Mouse (Mus musculus): ENCODE data around the gene Zfp146. TPM values are rescaled to one million over a fixed set of nuclear protein-coding genes. Genes with fewer than 3 reads are reported as not detected.
A peak's percentile ranks its signal among the peaks of the same experiment; 100 is the strongest.
"Not testable (repeated sequence)": the region's sequence is repeated elsewhere in the genome, so short reads cannot be mapped to it uniquely, and the experiment has no call there.

The Zfp146 gene
- polyA plus RNA-seq, 1 experiment from 2014 or later: 18.4 TPM

- Histone ChIP-seq H3K27ac (replicated peaks) (no peak overlapping the region), H3K4me1 (peaks cover 9% of the 10 kb centered on the region), H3K36me3 (peaks cover 85% of the 10 kb centered on the region), H3K27me3 (no peaks in the 10 kb centered on the region), H3K9ac (replicated peaks) (no peak overlapping the region), H3K4me3 (no peak overlapping the region), H3K4me2 (replicated peaks) (no peak overlapping the region), H3K9me3 (peaks cover 54% of the 10 kb centered on the region)
- WGBS: over 99% methylated on average over 5 of the region's 5 CpGs
- ATAC-seq (replicated peaks): no peak
Measured at GRCm38 (mm10) chr7:30163113-30163512, 6.4 kb downstream of the Zfp146 start.

DNA sequence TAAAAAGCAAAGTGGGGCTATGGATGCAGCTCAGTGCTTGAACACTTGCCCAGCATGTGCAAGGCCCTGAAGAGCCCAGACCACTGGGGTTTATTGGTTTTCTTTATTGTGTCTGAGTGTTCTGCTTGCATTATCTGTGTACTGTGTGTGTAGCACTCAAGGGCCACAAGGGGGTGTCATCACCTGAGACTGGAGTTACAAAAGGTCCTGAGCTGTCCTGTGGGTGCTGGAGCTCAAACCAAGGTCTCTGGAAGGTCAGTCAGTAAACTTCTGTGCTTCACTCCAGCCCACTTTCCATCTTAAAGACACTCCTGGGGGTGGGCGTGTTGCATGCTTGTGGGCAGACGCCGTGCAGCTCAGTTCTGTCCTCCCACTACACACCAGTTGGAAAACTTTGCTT lies 14.0 kb downstream of the Zfp146 start:
- no peak for ATAC-seq (replicated peaks)
- Histone ChIP-seq H3K36me3 (peaks cover 69% of the 10 kb centered on the region), H3K27me3 (no peaks in the 10 kb centered on the region), H3K9ac (replicated peaks) (no peak overlapping the region), H3K4me1 (no peaks in the 10 kb centered on the region), H3K9me3 (peaks cover 69% of the 10 kb centered on the region), H3K4me2 (replicated peaks) (no peak overlapping the region), H3K4me3 (no peak overlapping the region), H3K27ac (replicated peaks) (no peak overlapping the region)
- 98% methylated on average over 3 of the region's 3 CpGs for WGBS

GRCm38 (mm10) chr7:30154040-30154439 lies 15.5 kb downstream of the Zfp146 start:
- no peak for ATAC-seq (replicated peaks)
- no peaks in the 10 kb centered on the region for H3K4me1 ChIP-seq
- H3K4me2 ChIP-seq (replicated peaks): no peak overlapping the region
- peaks cover 68% of the 10 kb centered on the region for H3K9me3 ChIP-seq
- 95% methylated on average over 1 of the region's 1 CpGs for WGBS
- H3K27ac ChIP-seq (replicated peaks): no peak overlapping the region
- peaks cover 59% of the 10 kb centered on the region for H3K36me3 ChIP-seq
- H3K4me3 ChIP-seq: no peak overlapping the region
- H3K27me3 ChIP-seq: no peaks in the 10 kb centered on the region
- H3K9ac ChIP-seq (replicated peaks): no peak overlapping the region

GRCm38 (mm10) chr7:30147011-30147410 lies 22.5 kb downstream of the Zfp146 start:
- Histone ChIP-seq H3K9ac (replicated peaks) (no peak overlapping the region), H3K27ac (replicated peaks) (no peak overlapping the region), H3K27me3 (no peaks in the 10 kb centered on the region), H3K4me1 (peaks cover 12% of the 10 kb centered on the region; the same call in 1 of the 2 replicates), H3K36me3 (peaks cover 13% of the 10 kb centered on the region; the same call in 1 of the 2 replicates), H3K4me3 (no peak overlapping the region), H3K4me2 (replicated peaks) (no peak overlapping the region), H3K9me3 (peaks cover 32% of the 10 kb centered on the region)
- ATAC-seq (replicated peaks): no peak
- WGBS: 92% methylated on average over 5 of the region's 5 CpGs

DNA sequence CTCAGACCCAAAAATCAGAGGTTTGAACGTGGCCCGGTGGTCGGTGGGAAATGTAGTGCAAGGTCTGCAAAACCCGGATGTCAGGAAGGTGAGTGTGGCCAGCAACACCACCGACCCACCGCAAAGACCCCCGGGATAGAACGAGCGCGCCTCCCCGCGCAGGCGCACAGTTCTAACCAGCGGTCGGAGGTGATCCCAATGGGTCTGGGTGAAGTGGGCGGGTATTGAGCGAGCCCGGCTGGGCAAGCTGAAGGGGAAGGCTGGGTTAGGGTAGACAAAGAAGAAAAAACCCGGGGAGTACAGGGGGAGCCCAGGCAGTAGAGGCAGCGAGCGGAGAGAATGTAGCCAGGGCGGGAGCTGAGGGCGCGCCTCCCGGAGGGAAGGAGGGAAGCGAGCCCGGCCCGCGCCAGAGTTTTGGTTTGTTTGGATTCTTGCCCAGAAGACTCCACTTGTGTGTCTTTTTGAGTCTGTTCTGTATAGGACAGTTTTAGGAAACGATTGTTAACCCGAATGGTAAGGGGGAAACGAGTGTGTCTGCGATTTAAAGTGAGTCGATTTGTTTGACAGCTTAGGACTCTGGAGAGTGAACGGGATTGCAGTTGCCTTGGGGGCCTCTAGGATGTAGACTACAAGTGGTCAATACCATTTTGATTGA lies 25.9 kb downstream of the Zfp146 start:
- H3K27ac ChIP-seq (replicated peaks): peak overlapping the region; percentile 85
- no peaks in the 10 kb centered on the region for H3K27me3 ChIP-seq
- H3K9me3 ChIP-seq: peaks cover 8% of the 10 kb centered on the region
- H3K4me3 ChIP-seq: peak overlapping the region; percentile 63
- H3K4me2 ChIP-seq (replicated peaks): peak overlapping the region; percentile 66
- ATAC-seq (replicated peaks): peak; percentile 97
- H3K9ac ChIP-seq (replicated peaks): peak overlapping the region; percentile 65
- peaks cover 12% of the 10 kb centered on the region; the same call in 1 of the 2 replicates for H3K4me1 ChIP-seq
- 3% methylated on average over 35 of the region's 35 CpGs for WGBS
- H3K36me3 ChIP-seq: peaks cover 12% of the 10 kb centered on the region; the same call in 1 of the 2 replicates

DNA sequence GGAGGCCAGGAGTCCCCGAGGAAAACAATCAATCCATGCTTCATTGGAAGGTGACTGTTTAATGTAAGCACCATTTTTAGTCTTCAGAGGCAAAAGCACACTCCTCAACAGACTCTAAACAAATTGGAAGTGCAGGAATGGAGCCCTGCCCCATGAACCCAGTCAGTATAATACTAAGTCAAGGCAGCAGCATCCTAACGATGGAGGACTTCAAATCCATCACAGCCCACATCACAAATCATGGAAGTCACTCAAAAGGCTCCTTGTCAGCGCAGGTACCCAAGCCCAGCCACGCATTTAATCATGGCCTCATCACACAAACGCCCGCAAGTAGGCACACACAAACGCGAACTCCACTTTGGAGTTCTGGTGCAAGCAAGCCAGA lies 26.4 kb downstream of the Zfp146 start:
- peaks cover 14% of the 10 kb centered on the region; the same call in 1 of the 2 replicates for H3K36me3 ChIP-seq
- peak overlapping the region; percentile 63 for H3K4me3 ChIP-seq
- H3K4me1 ChIP-seq: peaks cover 12% of the 10 kb centered on the region; the same call in 1 of the 2 replicates
- no peaks in the 10 kb centered on the region for H3K27me3 ChIP-seq
- peak overlapping the region; percentile 85 for H3K27ac ChIP-seq (replicated peaks)
- H3K9me3 ChIP-seq: peaks cover 2% of the 10 kb centered on the region
- no peak; the same call in none of the 2 replicates for ATAC-seq (replicated peaks)
- H3K9ac ChIP-seq (replicated peaks): peak overlapping the region; percentile 65
- peak overlapping the region; percentile 66 for H3K4me2 ChIP-seq (replicated peaks)
- 19% methylated on average over 8 of the region's 8 CpGs for WGBS

GRCm38 (mm10) chr7:30136826-30137225 lies 32.7 kb downstream of the Zfp146 start:
- H3K27ac ChIP-seq (replicated peaks): no peak overlapping the region
- H3K9me3 ChIP-seq: no peaks in the 10 kb centered on the region
- H3K4me3 ChIP-seq: no peak overlapping the region
- no peak overlapping the region for H3K9ac ChIP-seq (replicated peaks)
- no peaks in the 10 kb centered on the region for H3K27me3 ChIP-seq
- 91% methylated on average over 10 of the region's 10 CpGs for whole genome bisulfite sequencing
- H3K4me1 ChIP-seq: no peaks in the 10 kb centered on the region
- H3K36me3 ChIP-seq: peaks cover 67% of the 10 kb centered on the region
- H3K4me2 ChIP-seq (replicated peaks): no peak overlapping the region
- ATAC-seq (replicated peaks): no peak

DNA sequence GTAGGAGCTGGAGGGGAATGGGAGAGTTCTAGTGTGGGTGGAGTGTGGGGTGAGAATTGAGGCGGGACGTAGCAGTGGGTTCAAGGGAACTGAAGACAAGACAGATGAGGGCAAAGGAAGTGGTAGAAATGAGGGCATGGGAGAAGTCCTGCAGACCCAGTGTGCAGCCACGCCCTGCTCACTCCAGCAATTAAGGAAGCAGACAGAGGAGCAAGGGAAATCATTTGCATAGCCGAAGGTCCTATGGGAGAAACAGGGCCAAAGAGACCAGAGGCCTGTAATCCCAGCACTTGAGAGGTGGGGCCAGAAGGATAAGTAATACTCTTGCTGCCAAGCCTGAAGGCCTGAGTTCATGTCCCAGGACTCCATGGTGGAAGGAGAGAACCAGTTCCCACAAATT lies 37.2 kb downstream of the Zfp146 start:
- H3K4me3 ChIP-seq: no peak overlapping the region
- ATAC-seq (replicated peaks): no peak
- no peaks in the 10 kb centered on the region for H3K27me3 ChIP-seq
- H3K9me3 ChIP-seq: no peaks in the 10 kb centered on the region
- peaks cover 80% of the 10 kb centered on the region for H3K36me3 ChIP-seq
- 95% methylated on average over 4 of the region's 4 CpGs for WGBS
- no peak overlapping the region for H3K27ac ChIP-seq (replicated peaks)
- H3K4me2 ChIP-seq (replicated peaks): no peak overlapping the region
- H3K4me1 ChIP-seq: no peaks in the 10 kb centered on the region
- H3K9ac ChIP-seq (replicated peaks): no peak overlapping the region

DNA sequence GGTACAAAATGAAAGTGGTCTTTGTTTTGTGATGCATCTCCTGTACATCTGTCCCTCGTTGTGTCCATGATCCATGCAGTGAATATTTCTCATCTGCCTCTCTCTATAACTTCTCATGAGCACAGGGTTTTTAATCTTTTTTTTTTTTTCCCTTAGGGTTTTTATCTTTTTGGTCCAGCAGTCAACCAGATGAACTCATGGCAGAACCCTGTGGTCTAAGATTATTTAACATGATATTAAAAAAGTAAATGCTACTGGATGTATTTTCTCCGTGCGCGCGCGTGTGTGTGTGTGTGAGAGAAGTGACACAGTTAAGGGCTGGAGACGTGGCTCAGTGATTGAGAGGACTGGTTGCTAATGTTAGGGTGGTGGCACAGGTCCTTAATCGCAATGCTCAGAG lies 39.6 kb downstream of the Zfp146 start:
- no peak overlapping the region for H3K9ac ChIP-seq (replicated peaks)
- no peak overlapping the region for H3K27ac ChIP-seq (replicated peaks)
- ATAC-seq (replicated peaks): no peak
- no peak overlapping the region for H3K4me2 ChIP-seq (replicated peaks)
- H3K27me3 ChIP-seq: no peaks in the 10 kb centered on the region
- no peaks in the 10 kb centered on the region for H3K9me3 ChIP-seq
- no peaks in the 10 kb centered on the region for H3K4me1 ChIP-seq
- H3K36me3 ChIP-seq: peaks cover 78% of the 10 kb centered on the region
- WGBS: 96% methylated on average over 8 of the region's 8 CpGs
- H3K4me3 ChIP-seq: no peak overlapping the region

GRCm38 (mm10) chr7:30122188-30122530 lies 47.4 kb downstream of the Zfp146 start:
- Histone ChIP-seq H3K4me3 (peak overlapping the region; percentile 84), H3K27me3 (no peaks in the 10 kb centered on the region), H3K4me1 (peaks cover 16% of the 10 kb centered on the region), H3K9me3 (no peaks in the 10 kb centered on the region), H3K4me2 (replicated peaks) (peak overlapping the region; percentile 70), H3K27ac (replicated peaks) (peak overlapping the region; percentile 91), H3K36me3 (peaks cover 13% of the 10 kb centered on the region), H3K9ac (replicated peaks) (peak overlapping the region; percentile 88)
- 5% methylated on average over 15 of the region's 15 CpGs for WGBS
- peak; percentile 41 for ATAC-seq (replicated peaks)

DNA sequence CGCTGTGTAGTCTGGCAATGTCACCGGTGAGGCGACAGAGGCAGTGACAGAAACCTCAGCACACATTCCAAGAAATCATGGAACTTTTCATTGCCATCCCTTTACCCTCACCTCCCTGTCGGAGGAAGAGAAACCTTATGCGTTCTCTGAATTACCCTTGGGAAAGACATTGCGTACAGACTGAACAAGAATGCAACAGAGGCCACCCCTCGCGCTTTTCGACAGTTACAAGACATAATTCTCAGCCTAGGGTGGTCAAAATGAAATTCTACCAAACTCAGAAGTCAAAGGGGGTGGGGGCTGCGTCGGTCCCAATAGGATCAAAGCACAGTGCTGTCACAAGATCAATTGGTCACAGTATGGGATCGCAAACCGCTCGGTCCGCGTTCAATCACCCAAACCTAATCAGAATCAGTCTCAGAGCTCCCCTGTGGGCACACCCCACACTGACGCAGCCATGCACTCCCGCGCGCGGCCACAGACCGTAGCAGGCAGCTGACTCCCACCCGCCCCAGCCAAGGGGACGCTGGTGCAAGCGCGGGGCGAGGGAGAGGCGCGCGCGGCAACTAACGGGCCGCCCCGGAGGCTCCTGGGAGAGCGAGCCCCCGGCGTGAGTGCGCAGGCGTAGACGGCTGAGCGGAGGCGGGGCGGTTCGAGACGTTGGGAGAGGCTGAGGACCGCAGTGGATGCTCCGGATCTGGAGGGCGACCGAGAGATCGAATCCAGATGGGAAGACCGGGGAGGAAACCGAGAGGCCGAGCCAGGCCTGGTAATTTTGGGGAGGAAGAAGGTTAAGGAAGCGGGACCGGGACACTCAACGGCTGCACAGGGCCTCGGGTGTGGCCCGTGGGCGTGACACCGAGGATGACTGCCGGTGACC lies 48.0 kb downstream of the Zfp146 start, which contains the start of gene Zfp382:
Zfp382 (plus strand) TSS at position 635 of the 880 bp plus-strand sequence.
- Histone ChIP-seq H3K4me1 (peaks cover 16% of the 10 kb centered on the region), H3K27ac (replicated peaks) (peak within 1 kb of the TSS; percentile 91), H3K9ac (replicated peaks) (peak within 1 kb of the TSS; percentile 88), H3K36me3 (peaks cover 7% of the 10 kb centered on the region), H3K9me3 (no peaks in the 10 kb centered on the region), H3K4me3 (peak within 1 kb of the TSS; percentile 84), H3K27me3 (no peaks in the 10 kb centered on the region), H3K4me2 (replicated peaks) (peak within 1 kb of the TSS; percentile 70)
- WGBS: under 1% methylated on average over 61 of the region's 61 CpGs
- ATAC-seq (replicated peaks): peak; percentile 98

DNA sequence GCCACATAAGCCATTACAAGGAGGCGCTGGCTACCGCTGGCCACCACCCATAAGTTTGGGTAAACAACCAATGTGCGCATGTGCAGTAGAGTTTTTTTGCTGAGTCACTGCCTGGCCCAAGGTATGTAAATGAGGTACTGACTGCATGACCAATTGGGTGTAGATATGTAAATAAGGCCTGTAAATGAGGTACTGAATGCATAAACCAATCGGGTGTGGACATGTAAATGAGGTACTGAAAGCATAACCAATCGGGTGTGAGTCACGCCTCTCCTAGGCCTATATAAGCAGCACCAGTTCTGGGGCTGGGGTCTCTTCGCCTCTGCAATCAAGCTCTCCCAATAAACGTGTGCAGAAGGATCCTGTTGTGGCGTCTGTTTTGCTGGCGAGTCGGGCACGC lies 51.6 kb downstream of the Zfp146 start:
- not testable (repeated sequence) for H3K36me3 ChIP-seq; H3K9me3 ChIP-seq; H3K4me2 ChIP-seq (replicated peaks); H3K4me3 ChIP-seq; H3K27ac ChIP-seq (replicated peaks); H3K27me3 ChIP-seq; H3K4me1 ChIP-seq; H3K9ac ChIP-seq (replicated peaks); ATAC-seq (replicated peaks)
- 97% methylated on average over 12 of the region's 12 CpGs for WGBS

All from forebrain, embryonic 15.5 days (tissue).